Mouse (Mus musculus): ENCODE results near the gene Fcgr2b.

DNA sequence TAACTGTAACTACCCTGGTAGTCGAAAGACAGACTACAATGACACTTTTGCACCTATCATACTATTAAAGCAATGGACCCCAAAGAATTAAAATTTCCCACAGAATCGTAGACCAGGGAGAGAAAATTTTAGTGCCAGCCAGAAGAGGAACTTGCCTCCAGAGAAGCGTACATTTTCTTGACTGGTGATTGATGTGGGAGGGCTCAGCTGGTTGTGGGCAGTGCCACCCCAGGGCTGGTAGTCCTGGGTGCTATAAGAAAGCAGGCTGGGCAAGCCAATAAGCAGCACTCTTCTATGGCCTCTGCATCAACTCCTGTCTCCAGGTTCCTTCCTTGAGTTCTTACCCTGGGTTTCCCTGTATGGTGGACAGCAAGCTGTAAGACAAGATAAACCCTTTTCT lies 8.7 kb upstream of the Fcgr2b start:
- TF ChIP-seq USF1 (IDR thresholded peaks at IDR 0.05; ENCODE audit: low read depth) (no peak), MAX (IDR thresholded peaks at IDR 0.05; ENCODE audit: low read depth) (no peak), POLR2A (IDR thresholded peaks at IDR 0.05; ENCODE audit: insufficient read length, low read depth) (no peak), E2F4 (IDR thresholded peaks at IDR 0.05; ENCODE audit: insufficient read depth) (no peak), POLR2AphosphoS2 (IDR thresholded peaks at IDR 0.05; ENCODE audit: insufficient read length, low read depth) (no peak), MYOD1 (IDR thresholded peaks at IDR 0.05; ENCODE audit: control insufficient read depth in 1 of 3, insufficient read length in 2 of 3, low read depth in 2 of 3) (no peak), TCF3 (IDR thresholded peaks at IDR 0.05; ENCODE audit: insufficient read length, low read depth) (no peak), CEBPB (IDR thresholded peaks at IDR 0.05; ENCODE audit: insufficient read depth, poor library complexity, severe bottlenecking) (no peak)
